Mouse (Mus musculus): Measurements from ENCODE around the gene Jtb. TPM values are rescaled to one million over a fixed set of nuclear protein-coding genes. Genes with fewer than 3 reads are reported as not detected.

The Jtb gene
- total and polyA plus RNA-seq, 3 experiments, result 103 to 107 TPM; not detected in 1

DNA sequence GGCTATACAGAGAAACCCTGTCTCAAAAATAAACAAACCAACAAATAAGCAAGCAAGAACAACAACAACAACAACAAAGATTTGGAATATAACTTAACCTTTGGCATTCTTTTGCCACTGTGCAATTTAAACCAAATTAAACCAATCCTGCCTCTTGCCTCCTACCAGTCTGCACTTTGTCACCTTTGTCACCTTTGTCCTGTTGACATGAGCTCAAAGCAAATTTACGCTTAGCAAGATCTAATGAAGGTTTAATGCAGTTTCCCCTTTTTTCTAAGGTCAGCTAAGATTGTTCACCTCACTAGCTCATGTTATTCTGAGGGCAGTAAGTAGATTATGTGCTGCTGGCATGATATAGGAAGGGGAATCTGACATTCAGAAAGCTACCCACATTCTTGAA lies 33.8 kb upstream of the Jtb start:
- Histone ChIP-seq H3K27ac (ENCODE audit: control insufficient read depth, low read depth, low read length) (no peak overlapping the region), H3K9ac (ENCODE audit: control insufficient read depth, low read depth, low read length, poor library complexity, severe bottlenecking) (no peak overlapping the region), H3K9me3 (replicated peaks; ENCODE audit: insufficient read depth, low read length) (no peaks in the 10 kb centered on the region), H3K4me3 (ENCODE audit: control insufficient read depth in 1 of 2, insufficient read depth in 1 of 2, low read depth in 2 of 2, low read length in 2 of 2) (no peak overlapping the region), H3K4me1 (ENCODE audit: control insufficient read depth in 1 of 2, insufficient read depth in 2 of 2, low read length in 2 of 2) (peaks cover 2 to 9% of the 10 kb centered on the region in 2 experiments; a peak in 2 of 4 replicates), H3K27me3 (ENCODE audit: control insufficient read depth in 1 of 2, insufficient read depth in 2 of 2, low read length in 2 of 2) (no peaks in the 10 kb centered on the region), H3K79me2 (ENCODE audit: control insufficient read depth, insufficient read depth, low read length, poor library complexity) (no peaks in the 10 kb centered on the region), H3K36me3 (ENCODE audit: control insufficient read depth in 1 of 2, insufficient read depth in 2 of 2, low read length in 2 of 2) (peaks cover 0 to 13% of the 10 kb centered on the region in 2 experiments; a peak in 2 of 4 replicates)
- no peak for TF ChIP-seq MAX (IDR thresholded peaks at IDR 0.05; ENCODE audit: low read length)
- TF ChIP-seq KAT2A (conservative IDR thresholded peaks at IDR 0.05; ENCODE audit: low read depth, low read length), result no peak
- no peak for TF ChIP-seq POLR2A (IDR thresholded peaks at IDR 0.05; ENCODE audit: control insufficient read depth in 1 of 2, insufficient read depth in 1 of 2, low read depth in 1 of 2, low read length in 2 of 2, poor library complexity in 1 of 2)
- no peak for TF ChIP-seq RAD21 (IDR thresholded peaks at IDR 0.05; ENCODE audit: low read depth, low read length)
- no peak for TF ChIP-seq ZNF384 (IDR thresholded peaks at IDR 0.05; ENCODE audit: low read depth, low read length)
- TF ChIP-seq HCFC1 (IDR thresholded peaks at IDR 0.05; ENCODE audit: low read depth, low read length), result no peak
- no peak for TF ChIP-seq ZKSCAN1 (IDR thresholded peaks at IDR 0.05; ENCODE audit: low read depth, low read length)
- no peak for DNase-seq (ENCODE audit: low read depth, low spot score)

- no peaks in the 10 kb centered on the region for H3K4me1 ChIP-seq (ENCODE audit: control insufficient read depth in 1 of 2, insufficient read depth in 2 of 2, low read length in 2 of 2)
Measured at GRCm38 (mm10) chr3:90202884-90203283, 28.5 kb upstream of the Jtb start.

DNA sequence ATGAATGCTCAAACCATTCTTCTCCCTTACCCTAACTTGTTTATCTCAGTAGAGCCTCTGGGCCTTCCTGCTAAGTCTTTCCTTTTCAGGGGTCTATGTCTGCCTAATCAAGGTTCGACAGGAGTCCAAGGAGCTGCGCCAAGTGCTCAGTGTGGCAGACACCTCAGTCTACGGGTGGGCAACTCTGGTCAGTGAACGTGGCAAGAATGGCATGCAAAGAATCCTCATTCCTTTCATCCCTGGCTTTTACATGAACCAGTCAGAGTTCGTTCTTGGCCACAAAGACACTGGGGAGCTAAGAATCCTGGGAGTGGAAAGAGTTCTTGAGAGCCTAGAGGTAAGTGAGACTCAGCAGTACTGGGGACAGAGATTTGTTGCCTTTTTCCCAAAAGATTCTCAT lies 27.8 kb upstream of the Jtb start:
- Histone ChIP-seq H3K36me3 (ENCODE audit: control insufficient read depth in 1 of 2, insufficient read depth in 2 of 2, low read length in 2 of 2) (no peaks in the 10 kb centered on the region), H3K4me1 (ENCODE audit: control insufficient read depth in 1 of 2, insufficient read depth in 2 of 2, low read length in 2 of 2) (no peaks in the 10 kb centered on the region), H3K9me3 (replicated peaks; ENCODE audit: insufficient read depth, low read length) (no peaks in the 10 kb centered on the region), H3K79me2 (ENCODE audit: control insufficient read depth, insufficient read depth, low read length, poor library complexity) (no peaks in the 10 kb centered on the region), H3K9ac (ENCODE audit: control insufficient read depth, low read depth, low read length, poor library complexity, severe bottlenecking) (no peak overlapping the region), H3K4me3 (ENCODE audit: control insufficient read depth in 1 of 2, insufficient read depth in 1 of 2, low read depth in 2 of 2, low read length in 2 of 2) (no peak overlapping the region), H3K27me3 (ENCODE audit: control insufficient read depth in 1 of 2, insufficient read depth in 2 of 2, low read length in 2 of 2) (no peaks in the 10 kb centered on the region), H3K27ac (ENCODE audit: control insufficient read depth, low read depth, low read length) (no peak overlapping the region)
- TF ChIP-seq TCF12 (IDR thresholded peaks at IDR 0.05; ENCODE audit: low read depth, low read length) (no peak), POLR2A (IDR thresholded peaks at IDR 0.05; ENCODE audit: control insufficient read depth in 1 of 2, insufficient read depth in 1 of 2, low read depth in 1 of 2, low read length in 2 of 2, poor library complexity in 1 of 2) (no peak), MEF2A (IDR thresholded peaks at IDR 0.05; ENCODE audit: extremely low read depth, insufficient replicate concordance, low read depth, low read length, poor library complexity, severe bottlenecking) (no peak), MAX (IDR thresholded peaks at IDR 0.05; ENCODE audit: low read length) (no peak), MXI1 (IDR thresholded peaks at IDR 0.05; ENCODE audit: low read depth, low read length) (no peak), ZKSCAN1 (IDR thresholded peaks at IDR 0.05; ENCODE audit: low read depth, low read length) (no peak), UBTF (IDR thresholded peaks at IDR 0.05; ENCODE audit: borderline replicate concordance, insufficient read depth, low read depth, low read length) (no peak), BHLHE40 (IDR thresholded peaks at IDR 0.05; ENCODE audit: borderline replicate concordance, low read depth, low read length) (no peak), ELF1 (IDR thresholded peaks at IDR 0.05; ENCODE audit: low read depth, low read length) (no peak), ZNF384 (IDR thresholded peaks at IDR 0.05; ENCODE audit: low read depth, low read length) (no peak), MAFK (IDR thresholded peaks at IDR 0.05; ENCODE audit: borderline replicate concordance, low read depth, low read length) (no peak), RAD21 (IDR thresholded peaks at IDR 0.05; ENCODE audit: low read depth, low read length) (no peak)
- no peak for DNase-seq (ENCODE audit: low read depth, low spot score)

More at GRCm38 (mm10) chr3:90202884-90203283, 28.5 kb upstream of the Jtb start:
- Histone ChIP-seq H3K79me2 (ENCODE audit: control insufficient read depth, insufficient read depth, low read length, poor library complexity) (no peaks in the 10 kb centered on the region), H3K4me3 (ENCODE audit: control insufficient read depth in 1 of 2, insufficient read depth in 1 of 2, low read depth in 2 of 2, low read length in 2 of 2) (no peak overlapping the region), H3K27ac (ENCODE audit: control insufficient read depth, low read depth, low read length) (no peak overlapping the region), H3K36me3 (ENCODE audit: control insufficient read depth in 1 of 2, insufficient read depth in 2 of 2, low read length in 2 of 2) (no peaks in the 10 kb centered on the region), H3K9ac (ENCODE audit: control insufficient read depth, low read depth, low read length, poor library complexity, severe bottlenecking) (no peak overlapping the region), H3K27me3 (ENCODE audit: control insufficient read depth in 1 of 2, insufficient read depth in 2 of 2, low read length in 2 of 2) (no peaks in the 10 kb centered on the region), H3K9me3 (replicated peaks; ENCODE audit: insufficient read depth, low read length) (no peaks in the 10 kb centered on the region)
- TF ChIP-seq MAX (IDR thresholded peaks at IDR 0.05; ENCODE audit: low read length), result no peak
- TF ChIP-seq CTCF (IDR thresholded peaks at IDR 0.05 in 2 of 3, conservative IDR thresholded peaks at IDR 0.05 in 1 of 3; ENCODE audit: control insufficient read depth in 1 of 3, insufficient read depth in 1 of 3, low read depth in 2 of 3, low read length in 3 of 3, poor library complexity in 1 of 3, severe bottlenecking in 1 of 3), result no peak
- TF ChIP-seq CHD1 (IDR thresholded peaks at IDR 0.05; ENCODE audit: low read depth, low read length), result no peak
- TF ChIP-seq ZNF384 (IDR thresholded peaks at IDR 0.05; ENCODE audit: low read depth, low read length), result no peak
- TF ChIP-seq BHLHE40 (IDR thresholded peaks at IDR 0.05; ENCODE audit: borderline replicate concordance, low read depth, low read length), result no peak
- TF ChIP-seq ETS1 (IDR thresholded peaks at IDR 0.05; ENCODE audit: low read depth, low read length), result no peak
- TF ChIP-seq GATA1 (IDR thresholded peaks at IDR 0.05; ENCODE audit: low read depth, low read length), result no peak
- no peak for TF ChIP-seq MAZ (IDR thresholded peaks at IDR 0.05; ENCODE audit: low read depth, low read length)
- no peak for TF ChIP-seq ZKSCAN1 (IDR thresholded peaks at IDR 0.05; ENCODE audit: low read depth, low read length)
- TF ChIP-seq MYC (IDR thresholded peaks at IDR 0.05; ENCODE audit: low read depth, low read length), result no peak
- TF ChIP-seq RCOR1 (IDR thresholded peaks at IDR 0.05; ENCODE audit: low read depth, low read length), result no peak
- TF ChIP-seq ELF1 (IDR thresholded peaks at IDR 0.05; ENCODE audit: low read depth, low read length), result no peak
- no peak for TF ChIP-seq TBP (IDR thresholded peaks at IDR 0.05; ENCODE audit: low read depth, low read length)
- no peak for DNase-seq (ENCODE audit: low read depth, low spot score)
